Mouse (Mus musculus) midbrain, embryonic 14.5 days (tissue): ENCODE measurements around the gene Adgrd1. TPM values are rescaled to one million over a fixed set of nuclear protein-coding genes. Genes with fewer than 3 reads are reported as not detected.

Experiments used
- ATAC-seq: fragments of 200-750 bp; cut with Nextera tagmentation; 2 replicates; pipeline ENCODE4 v1.8.0; 2017; ENCODE audit warnings: moderate number of reproducible peaks, moderate library complexity; ENCODE audit not compliant: low FRiP score, low TSS enrichment
- DNase-seq: peaks from one replicate; pipeline ENCODE4 v3.0.0-alpha.2; 2015
- H3K27ac ChIP-seq: fragments of 300-500 bp; sonication (generic); replicated peaks from 2 replicates; pipeline ENCODE4 v1.5.1; 2014; ENCODE audit warnings: mild to moderate bottlenecking, low read depth, low read length, moderate library complexity
- H3K27me3 ChIP-seq: fragments of 300-500 bp; sonication (generic); 2 replicates; pipeline ENCODE4 v1.6.1; 2014; ENCODE audit warnings: low read length, control low read depth, mixed read lengths; ENCODE audit not compliant: control insufficient read depth, insufficient read depth
- H3K36me3 ChIP-seq: fragments of 300-500 bp; sonication (generic); 2 replicates; pipeline ENCODE4 v1.6.1; 2014; ENCODE audit warnings: low read length, control low read depth; ENCODE audit not compliant: control insufficient read depth, insufficient read depth
- H3K4me1 ChIP-seq: fragments of 300-500 bp; sonication (generic); 2 replicates; pipeline ENCODE4 v1.6.1; 2014; ENCODE audit warnings: mild to moderate bottlenecking, antibody characterized with exemption, low read length, control low read depth; ENCODE audit not compliant: control insufficient read depth, insufficient read depth
- H3K4me2 ChIP-seq: fragments of 300-500 bp; sonication (generic); 2 replicates; pipeline ENCODE4 v1.6.1; 2014; ENCODE audit warnings: mild to moderate bottlenecking, low read length, moderate library complexity
- H3K4me3 ChIP-seq: fragments of 300-500 bp; sonication (generic); replicated peaks from 2 replicates; pipeline ENCODE4 v1.5.1; 2014; ENCODE audit warnings: low read depth, low read length
- H3K9ac ChIP-seq: fragments of 300-500 bp; sonication (generic); replicated peaks from 2 replicates; pipeline ENCODE4 v1.6.1; 2014; ENCODE audit warnings: mild to moderate bottlenecking, low read length, moderate library complexity
- H3K9me3 ChIP-seq: fragments of 300-500 bp; sonication (generic); 2 replicates; pipeline ENCODE4 v1.6.1; 2016; ENCODE audit warnings: low read length, control low read depth, mixed read lengths; ENCODE audit not compliant: control insufficient read depth
- WGBS: fragments of 180-500 bp; shearing (Covaris S2); extraction: QIAGEN DNeasy Blood & Tissue Kit; methylation state at CpG from one replicate; pipeline ENCODE4 v1.1.7; 2014; 5-methylcytosine and 5-hydroxymethylcytosine counted together
- polyA plus RNA-seq: library from polyadenylated mRNA; unstranded; fragments of >200 nt; fragmentation: Nextera tagmentation; extraction: Ambion mirVana; gene quantifications from 2 replicates; pipeline ENCODE4 v1.2.1, GENCODE M21; 2014

Adgrd1 gene
- polyA plus RNA-seq, 1 experiment from 2014 or later: 0.07 TPM

- Histone ChIP-seq H3K36me3 (no peaks in the 10 kb centered on the region), H3K9me3 (no peaks in the 10 kb centered on the region), H3K4me3 (no peak overlapping the region), H3K4me1 (no peaks in the 10 kb centered on the region), H3K27ac (no peak overlapping the region), H3K4me2 (no peak overlapping the region), H3K9ac (no peak overlapping the region), H3K27me3 (no peaks in the 10 kb centered on the region)
- DNase-seq (no peak), ATAC-seq (no peak)
- 88% methylated on average over 7 of the region's 7 CpGs for WGBS
Measured at GRCm38 (mm10) chr5:129233881-129234432, 137.4 kb downstream of the Adgrd1 start.

- DNase-seq (no peak), ATAC-seq (no peak)
- Histone ChIP-seq H3K27me3 (no peaks in the 10 kb centered on the region), H3K4me1 (no peaks in the 10 kb centered on the region), H3K4me3 (no peak overlapping the region), H3K9ac (no peak overlapping the region), H3K9me3 (no peaks in the 10 kb centered on the region), H3K27ac (no peak overlapping the region), H3K4me2 (no peak overlapping the region), H3K36me3 (no peaks in the 10 kb centered on the region)
- 83% methylated on average over 11 of the region's 11 CpGs for WGBS
Measured at GRCm38 (mm10) chr5:129236366-129236765, 139.8 kb downstream of the Adgrd1 start.

- no peak overlapping the region for H3K27ac ChIP-seq
- ATAC-seq (no peak), DNase-seq (no peak)
- no peaks in the 10 kb centered on the region for H3K36me3 ChIP-seq
- WGBS: 89% methylated on average over 11 of the region's 11 CpGs
- no peak overlapping the region for H3K4me2 ChIP-seq
- H3K4me3 ChIP-seq: no peak overlapping the region
- H3K4me1 ChIP-seq: no peaks in the 10 kb centered on the region
- H3K9me3 ChIP-seq: no peaks in the 10 kb centered on the region
- no peak overlapping the region for H3K9ac ChIP-seq
- no peaks in the 10 kb centered on the region for H3K27me3 ChIP-seq
Measured at GRCm38 (mm10) chr5:129241865-129242264, 145.3 kb downstream of the Adgrd1 start.

- Histone ChIP-seq H3K4me3 (no peak overlapping the region), H3K9ac (no peak overlapping the region), H3K4me1 (no peaks in the 10 kb centered on the region), H3K9me3 (no peaks in the 10 kb centered on the region), H3K36me3 (no peaks in the 10 kb centered on the region), H3K27me3 (no peaks in the 10 kb centered on the region), H3K27ac (no peak overlapping the region), H3K4me2 (no peak overlapping the region)
- 51% methylated on average over 3 of the region's 3 CpGs for WGBS
- DNase-seq (peak; percentile 16), ATAC-seq (no peak)
Measured at GRCm38 (mm10) chr5:129242265-129242664, 145.7 kb downstream of the Adgrd1 start.

- H3K9ac ChIP-seq: no peak overlapping the region
- no peak for ATAC-seq
- H3K36me3 ChIP-seq: no peaks in the 10 kb centered on the region
- DNase-seq: no peak
- no peaks in the 10 kb centered on the region for H3K27me3 ChIP-seq
- no peak overlapping the region for H3K27ac ChIP-seq
- no peaks in the 10 kb centered on the region for H3K4me1 ChIP-seq
- WGBS: 57% methylated on average over 4 of the region's 4 CpGs
- no peak overlapping the region for H3K4me3 ChIP-seq
- no peak overlapping the region for H3K4me2 ChIP-seq
- H3K9me3 ChIP-seq: no peaks in the 10 kb centered on the region
Measured at GRCm38 (mm10) chr5:129243120-129243519, 146.6 kb downstream of the Adgrd1 start.

GRCm38 (mm10) chr5:129244392-129244791, 147.8 kb downstream of the Adgrd1 start:
- H3K36me3 ChIP-seq: no peaks in the 10 kb centered on the region
- no peaks in the 10 kb centered on the region for H3K27me3 ChIP-seq
- H3K4me2 ChIP-seq: no peak overlapping the region
- H3K4me1 ChIP-seq: no peaks in the 10 kb centered on the region
- H3K9me3 ChIP-seq: no peaks in the 10 kb centered on the region
- H3K4me3 ChIP-seq: no peak overlapping the region
- ATAC-seq (no peak), DNase-seq (no peak)
- H3K27ac ChIP-seq: no peak overlapping the region
- H3K9ac ChIP-seq: no peak overlapping the region
- 51% methylated on average over 5 of the region's 5 CpGs for WGBS

- Histone ChIP-seq H3K4me1 (no peaks in the 10 kb centered on the region; the same call in 1 of the 2 replicates), H3K36me3 (no peaks in the 10 kb centered on the region), H3K27ac (no peak overlapping the region), H3K9ac (no peak overlapping the region), H3K27me3 (no peaks in the 10 kb centered on the region), H3K4me2 (no peak overlapping the region), H3K4me3 (no peak overlapping the region), H3K9me3 (no peaks in the 10 kb centered on the region)
- ATAC-seq (no peak), DNase-seq (no peak)
- 86% methylated on average over 8 of the region's 8 CpGs for WGBS
Measured at GRCm38 (mm10) chr5:129249080-129249479, 152.5 kb downstream of the Adgrd1 start.

Other genes starting within 250 kb of the Adgrd1 start
- 5.1 and 5.8 TPM in 2 replicates for gene Rimbp2, start 143.3 kb upstream of the Adgrd1 start, polyA plus RNA-seq
- 10.4 and 15.6 TPM in 2 replicates for gene Stx2, start 88.2 kb upstream of the Adgrd1 start, polyA plus RNA-seq
- gene Ran, start 76.7 kb upstream of the Adgrd1 start, polyA plus RNA-seq: 391 and 451 TPM in 2 replicates